Comparison of ENCODE assay signal across 8 mouse cellular contexts in the genomic region with DNA sequence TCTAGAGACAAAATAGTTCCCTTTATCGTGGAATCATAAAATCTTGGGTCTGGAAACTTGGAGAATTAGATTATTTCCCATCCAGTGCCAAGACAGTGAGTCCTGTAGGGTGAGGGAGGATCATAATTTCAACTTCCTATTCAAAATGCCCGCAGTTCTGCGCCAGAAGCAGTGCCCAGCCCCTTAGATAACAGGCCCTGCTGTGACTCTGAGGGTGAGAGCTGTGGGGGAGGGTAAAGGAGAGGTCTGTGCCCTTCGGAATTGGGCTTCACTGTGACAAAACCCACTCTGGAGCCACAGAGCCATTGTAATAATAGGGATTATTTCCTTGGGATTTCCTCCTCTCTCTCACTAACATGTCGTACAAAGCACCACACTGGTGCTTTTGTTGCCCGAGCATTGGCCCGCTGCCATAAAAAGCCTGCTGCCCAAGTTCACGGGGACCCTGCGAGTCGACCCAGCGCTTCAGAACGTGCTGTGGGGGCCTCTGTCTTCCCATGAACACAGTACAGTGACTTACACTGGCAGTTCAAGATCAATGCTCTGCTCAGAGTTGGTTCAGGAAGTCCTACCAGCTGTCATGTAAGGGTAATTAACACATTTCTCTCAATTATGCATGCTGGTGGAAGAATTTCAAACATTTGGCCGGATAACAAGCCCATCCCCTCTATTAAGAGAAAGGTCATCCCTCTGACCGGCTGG.
DNase-seq lines count a peak whose midpoint lies in the region; ATAC-seq and TF ChIP-seq lines count a peak whose summit lies in the region.

No protein-coding gene starts in this region.

- no peaks in the 10 kb centered on the region for H3K36me3 ChIP-seq in liver, embryonic 15.5 days (replicated peaks)
- H3K36me3 ChIP-seq in neural tube, embryonic 13.5 days: no peaks in the 10 kb centered on the region

- H3K27ac ChIP-seq in gastrocnemius, adult 2 months: peak overlapping the region; percentile 79
- peak overlapping the region; percentile 41; the same call in 1 of the 2 replicates for H3K27ac ChIP-seq in liver, embryonic 15.5 days (replicated peaks)
- peak overlapping the region; percentile 67 for H3K27ac ChIP-seq in neural tube, embryonic 13.5 days (replicated peaks)

- H3K4me2 ChIP-seq in liver, embryonic 15.5 days: peak overlapping the region; percentile 23; the same call in 1 of the 2 replicates
- H3K4me2 ChIP-seq in neural tube, embryonic 13.5 days: peak overlapping the region; percentile 20

- peak overlapping the region; percentile 19 for H3K4me3 ChIP-seq in gastrocnemius, adult 2 months
- H3K4me3 ChIP-seq in liver, embryonic 15.5 days (replicated peaks): no peak overlapping the region
- no peak overlapping the region for H3K4me3 ChIP-seq in neural tube, embryonic 13.5 days

- peak; percentile 53 for DNase-seq in gastrocnemius, adult 2 months
- DNase-seq in gastrocnemius, adult 8-10 months (ENCODE audit: low spot score in 2 of 2): no peak
- peak; percentile 55 to 69 for DNase-seq in cerebellum, postnatal 25 days
- peak; percentile 61 to 66 for DNase-seq in heart, adult 9 months (ENCODE audit: low spot score in 2 of 2)
- peak; percentile 72 to 88 for DNase-seq in kidney, adult 8-10 months
- DNase-seq in thymus, postnatal 36 days: no peak

- H3K9me3 ChIP-seq in liver, embryonic 15.5 days (replicated peaks): no peaks in the 10 kb centered on the region
- no peaks in the 10 kb centered on the region for H3K9me3 ChIP-seq in neural tube, embryonic 13.5 days

- ATAC-seq in liver, embryonic 15.5 days (ENCODE audit: insufficient read depth): peak; percentile 57
- ATAC-seq in neural tube, embryonic 13.5 days (ENCODE audit: low read depth): peak; percentile 90

- no peak overlapping the region for H3K9ac ChIP-seq in liver, embryonic 15.5 days
- H3K9ac ChIP-seq in neural tube, embryonic 13.5 days: no peak overlapping the region

- no peaks in the 10 kb centered on the region for H3K27me3 ChIP-seq in liver, embryonic 15.5 days
- no peaks in the 10 kb centered on the region for H3K27me3 ChIP-seq in neural tube, embryonic 13.5 days

- peaks cover 16% of the 10 kb centered on the region for H3K4me1 ChIP-seq in liver, embryonic 15.5 days (replicated peaks)
- peaks cover 30% of the 10 kb centered on the region for H3K4me1 ChIP-seq in neural tube, embryonic 13.5 days (replicated peaks)

- intact Hi-C loops in gastrocnemius, adult 2 months (cut with DNase I): loop anchor here (5.0 kb wide), 1 partner anchor 42 kb away; no protein-coding TSS in a partner anchor

- 37% methylated on average over 14 of the region's 14 CpGs for WGBS in liver, embryonic 15.5 days (ENCODE audit: insufficient replicate concordance)
- WGBS in neural tube, embryonic 13.5 days: 11% methylated on average over 14 of the region's 14 CpGs

- no peak; the same call in 1 of the 2 replicates for TF ChIP-seq CTCF in gastrocnemius, adult 2 months (IDR thresholded peaks at IDR 0.05)

Comparison
In these comparisons a context has a peak if more than half of its experiments do, and no peak if none do; other contexts are left out.
1. DNase-seq: peak in gastrocnemius, adult 2 months (single experiment), cerebellum, postnatal 25 days (2 of 2), heart, adult 9 months (2 of 2) and kidney, adult 8-10 months (2 of 2); none in gastrocnemius, adult 8-10 months (0 of 2) and thymus, postnatal 36 days (0 of 2).
2. Peak in every context shown above with its lines, with median percentiles within 50 percentile points of each other: H3K27ac ChIP-seq.